Mouse (Mus musculus) myocyte (in vitro differentiated cells): ENCODE measurements around the gene Slc17a8.

Source experiments
- POLR2A ChIP-seq: IDR thresholded peaks from one replicate; pipeline ENCODE4 v1.6.1; 2011; ENCODE audit warnings: low read depth, mild to moderate bottlenecking, control low read depth, moderate library complexity; ENCODE audit not compliant: insufficient read length
- POLR2AphosphoS2 ChIP-seq: IDR thresholded peaks from one replicate; pipeline ENCODE4 v1.6.1; 2011; ENCODE audit warnings: low read depth, control low read depth; ENCODE audit not compliant: insufficient read length
- TCF12 ChIP-seq: IDR thresholded peaks from one replicate; pipeline ENCODE4 v1.6.1; 2011; ENCODE audit warnings: mild to moderate bottlenecking, control low read depth; ENCODE audit not compliant: poor library complexity, insufficient read depth, severe bottlenecking
- USF1 ChIP-seq: IDR thresholded peaks from one replicate; pipeline ENCODE4 v1.6.1; 2011; ENCODE audit warnings: low read depth, mild to moderate bottlenecking, control low read depth, moderate library complexity

- no peak for TF ChIP-seq TCF12
- no peak for TF ChIP-seq POLR2AphosphoS2
- no peak for TF ChIP-seq USF1
- no peak for TF ChIP-seq POLR2A
Measured at GRCm38 (mm10) chr10:89589877-89590276, 31.2 kb downstream of the Slc17a8 start.
